Mouse (Mus musculus) hindbrain, embryonic 11.5 days (tissue): ENCODE measurements around the gene Bub1b. TPM values are rescaled to one million over a fixed set of nuclear protein-coding genes. Genes with fewer than 3 reads are reported as not detected.

ENCODE experiments used
- polyA plus RNA-seq: library from polyadenylated mRNA; unstranded; fragments of >200 nt; fragmentation: Nextera tagmentation; extraction: Ambion mirVana; gene quantifications from 2 replicates; pipeline ENCODE4 v1.2.1, GENCODE M21; 2014

Gene Bub1b
- polyA plus RNA-seq, 1 experiment from 2014 or later, result 80.6 TPM

Other genes with a start within 250 kb of the Bub1b start
- 0.59 and 0.82 TPM in 2 replicates for gene Gpr176, start 224.8 kb upstream of the Bub1b start, polyA plus RNA-seq
- 11.0 and 11.7 TPM in 2 replicates for gene Eif2ak4, start 209.6 kb upstream of the Bub1b start, polyA plus RNA-seq
- gene Srp14, start 118.5 kb upstream of the Bub1b start, polyA plus RNA-seq, result 304 and 306 TPM in 2 replicates
- gene Bmf, start 48.5 kb upstream of the Bub1b start, polyA plus RNA-seq, result 2.5 and 4.9 TPM in 2 replicates
- 1.5 and 2.0 TPM in 2 replicates for gene Pak6, start 65.1 kb downstream of the Bub1b start, polyA plus RNA-seq
- not detected in 2 replicates for gene Ankrd63, start 105.8 kb downstream of the Bub1b start, polyA plus RNA-seq
- gene Plcb2, start 130.2 kb downstream of the Bub1b start, polyA plus RNA-seq, result 0.32 and 0.43 TPM in 2 replicates
- gene Inafm2, start 147.5 kb downstream of the Bub1b start, polyA plus RNA-seq, result 34.1 and 35.4 TPM in 2 replicates
- gene Ccdc9b, start 164.4 kb downstream of the Bub1b start, polyA plus RNA-seq, result 0.68 and 0.98 TPM in 2 replicates
- gene Phgr1, start 174.6 kb downstream of the Bub1b start, polyA plus RNA-seq, result not detected in 2 replicates
- 8.5 and 9.2 TPM in 2 replicates for gene Disp2, start 181.5 kb downstream of the Bub1b start, polyA plus RNA-seq
- gene Knstrn, start 215.8 kb downstream of the Bub1b start, polyA plus RNA-seq, result 156 and 163 TPM in 2 replicates